Mouse (Mus musculus) large intestine, adult 2 months (tissue): ENCODE measurements around the gene C1rl. TPM values are rescaled to one million over a fixed set of nuclear protein-coding genes. Genes with fewer than 3 reads are reported as not detected.
A peak's percentile ranks its signal among the peaks of the same experiment; 100 is the strongest.

ENCODE experiments used
- DNase-seq: peaks from one replicate; pipeline ENCODE4 v3.0.0-alpha.2; 2012; ENCODE audit warnings: low read depth, low spot score
- WGBS: fragments of 180-500 bp; shearing (Covaris S2); methylation state at CpG from one replicate; pipeline ENCODE4 v1.1.7; 2018; 5-methylcytosine and 5-hydroxymethylcytosine counted together
- polyA plus RNA-seq: library from polyadenylated mRNA; depleted of rRNA; stranded (reverse); fragments of >200 nt; gene quantifications from 2 replicates; pipeline ENCODE4 v1.2.3, GENCODE M21; 2012; rRNA removed

Gene C1rl
- polyA plus RNA-seq = 1.2 and 1.7 TPM in 2 replicates

GRCm38 (mm10) chr6:124492842-124493561, at the start of gene C1rl:
C1rl (plus strand) TSS chr6:124493113.
- WGBS = 8% methylated on average over 4 of the region's 4 CpGs
- peak; percentile 57 for DNase-seq

GRCm38 (mm10) chr6:124443338-124443737, 49.6 kb upstream of the C1rl start:
- 88% methylated on average over 2 of the region's 2 CpGs for WGBS
- no peak for DNase-seq

GRCm38 (mm10) chr6:124446024-124446423, 46.9 kb upstream of the C1rl start:
- DNase-seq = no peak
- 42% methylated on average over 2 of the region's 2 CpGs for WGBS

GRCm38 (mm10) chr6:124446459-124446858, 46.5 kb upstream of the C1rl start:
- WGBS = 88% methylated on average over 9 of the region's 9 CpGs
- DNase-seq = no peak

- 64% methylated on average over 2 of the region's 2 CpGs for WGBS
- no peak for DNase-seq
Observed at GRCm38 (mm10) chr6:124447356-124447755, 45.6 kb upstream of the C1rl start.

GRCm38 (mm10) chr6:124448186-124448852, 44.6 kb upstream of the C1rl start:
- no peak for DNase-seq
- 69% methylated on average over 10 of the region's 10 CpGs for WGBS

- DNase-seq = no peak
- 93% methylated on average over 16 of the region's 16 CpGs for WGBS
Observed at GRCm38 (mm10) chr6:124448959-124449667, 43.8 kb upstream of the C1rl start.

GRCm38 (mm10) chr6:124449668-124450383, 43.1 kb upstream of the C1rl start:
- no peak for DNase-seq
- 83% methylated on average over 18 of the region's 18 CpGs for WGBS

GRCm38 (mm10) chr6:124451995-124452394, 40.9 kb upstream of the C1rl start:
- DNase-seq = no peak
- WGBS = 47% methylated on average over 3 of the region's 3 CpGs

GRCm38 (mm10) chr6:124453756-124454155, 39.2 kb upstream of the C1rl start:
- WGBS = 49% methylated on average over 4 of the region's 4 CpGs

GRCm38 (mm10) chr6:124456243-124456642, 36.7 kb upstream of the C1rl start:
- no peak for DNase-seq
- 95% methylated on average over 5 of the region's 5 CpGs for WGBS

More at GRCm38 (mm10) chr6:124453756-124454155, 39.2 kb upstream of the C1rl start:
- no peak for DNase-seq

GRCm38 (mm10) chr6:124457827-124458226, 35.1 kb upstream of the C1rl start:
- WGBS = 94% methylated on average over 5 of the region's 5 CpGs
- DNase-seq = no peak

GRCm38 (mm10) chr6:124458505-124458904, 34.4 kb upstream of the C1rl start:
- no peak for DNase-seq
- 79% methylated on average over 11 of the region's 11 CpGs for WGBS

GRCm38 (mm10) chr6:124459388-124459787, 33.5 kb upstream of the C1rl start:
- 84% methylated on average over 4 of the region's 4 CpGs for WGBS
- DNase-seq = no peak

GRCm38 (mm10) chr6:124463881-124464291, 29.0 kb upstream of the C1rl start:
- 44% methylated on average over 8 of the region's 8 CpGs for WGBS
- no peak for DNase-seq

- 16% methylated on average over 27 of the region's 27 CpGs for WGBS
- no peak for DNase-seq
Observed at GRCm38 (mm10) chr6:124464305-124465271, 28.3 kb upstream of the C1rl start, which contains the start of gene Clstn3. Clstn3 (minus strand) TSS chr6:124464794.

- WGBS = 67% methylated on average over 6 of the region's 6 CpGs
- no peak for DNase-seq
Observed at GRCm38 (mm10) chr6:124465299-124465698, 27.6 kb upstream of the C1rl start.

GRCm38 (mm10) chr6:124465729-124466128, 27.2 kb upstream of the C1rl start:
- no peak for DNase-seq
- 88% methylated on average over 6 of the region's 6 CpGs for WGBS

GRCm38 (mm10) chr6:124471121-124471520, 21.8 kb upstream of the C1rl start:
- no peak for DNase-seq
- WGBS = 91% methylated on average over 3 of the region's 3 CpGs
